Mouse (Mus musculus): ENCODE data around the gene Dlg1. TPM values are rescaled to one million over a fixed set of nuclear protein-coding genes. Genes with fewer than 3 reads are reported as not detected.

Dlg1 gene
- polyA plus RNA-seq, 1 experiment from 2014 or later, result 8.8 TPM

DNA sequence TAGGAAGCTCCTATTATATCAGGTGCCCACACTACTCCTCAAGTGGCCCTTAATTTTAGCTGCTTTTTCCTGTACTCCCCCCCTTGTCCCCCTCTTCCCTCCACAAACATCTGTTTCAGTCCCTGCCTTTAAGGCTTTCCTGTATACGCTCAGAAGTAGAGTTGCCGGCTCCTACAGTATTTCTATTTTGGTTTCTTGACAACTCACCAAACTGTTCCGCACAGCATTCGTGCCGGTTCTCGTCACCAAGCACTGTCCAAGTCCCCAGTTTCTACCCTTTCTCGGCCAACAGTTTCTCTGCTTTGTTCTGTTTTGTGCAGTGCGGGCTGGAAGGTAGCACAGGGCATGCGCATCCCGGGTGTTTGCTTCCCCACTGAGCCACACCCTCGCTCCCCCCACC, 245.7 kb downstream of the Dlg1 start:
- Histone ChIP-seq H3K9ac (no peak overlapping the region), H3K27me3 (peaks cover 12% of the 10 kb centered on the region; the same call in 1 of the 2 replicates), H3K36me3 (no peaks in the 10 kb centered on the region), H3K4me3 (replicated peaks) (no peak overlapping the region), H3K4me1 (replicated peaks) (peaks cover 17% of the 10 kb centered on the region), H3K27ac (no peak overlapping the region), H3K4me2 (no peak overlapping the region), H3K9me3 (replicated peaks) (no peaks in the 10 kb centered on the region)
- 58% methylated on average over 11 of the region's 11 CpGs for WGBS (ENCODE audit: insufficient replicate concordance)
- ATAC-seq (ENCODE audit: low read depth), result no peak
- DNase-seq, result no peak

DNA sequence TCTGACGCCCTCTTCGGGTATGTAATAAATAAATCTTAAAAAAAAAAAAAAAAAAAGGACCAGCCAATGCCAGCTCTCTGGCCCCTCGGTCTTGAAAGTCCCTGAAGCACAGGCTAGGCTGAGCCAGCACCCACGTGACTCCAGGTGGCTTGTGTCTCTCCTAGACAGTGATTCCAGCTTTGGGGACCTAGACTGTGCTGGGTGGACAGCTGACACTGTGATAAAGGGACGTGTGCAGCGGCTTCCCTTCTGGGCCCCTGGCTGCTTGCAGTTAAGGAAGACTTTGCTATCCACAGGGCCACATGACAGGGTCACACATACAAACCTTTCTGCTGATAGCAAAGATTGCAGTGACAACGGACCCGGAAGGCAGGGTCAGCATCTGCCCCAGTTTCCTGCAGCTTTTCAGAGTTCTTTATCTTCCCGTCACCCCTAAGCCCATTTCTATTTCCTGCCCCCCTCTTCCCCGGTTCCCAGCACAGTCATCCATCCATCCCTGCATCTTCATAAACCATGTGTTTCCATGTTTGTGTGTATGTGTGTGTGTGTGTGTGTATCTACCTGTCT, 247.1 kb downstream of the Dlg1 start:
- 29% methylated on average over 10 of the region's 10 CpGs for WGBS (ENCODE audit: insufficient replicate concordance)
- Histone ChIP-seq H3K9me3 (replicated peaks) (no peaks in the 10 kb centered on the region), H3K27ac (no peak overlapping the region), H3K9ac (no peak overlapping the region), H3K27me3 (peaks cover 12% of the 10 kb centered on the region; the same call in 1 of the 2 replicates), H3K4me1 (replicated peaks) (peaks cover 17% of the 10 kb centered on the region), H3K36me3 (no peaks in the 10 kb centered on the region), H3K4me3 (replicated peaks) (no peak overlapping the region), H3K4me2 (no peak overlapping the region)
- DNase-seq (no peak), ATAC-seq (ENCODE audit: low read depth) (no peak)

DNA sequence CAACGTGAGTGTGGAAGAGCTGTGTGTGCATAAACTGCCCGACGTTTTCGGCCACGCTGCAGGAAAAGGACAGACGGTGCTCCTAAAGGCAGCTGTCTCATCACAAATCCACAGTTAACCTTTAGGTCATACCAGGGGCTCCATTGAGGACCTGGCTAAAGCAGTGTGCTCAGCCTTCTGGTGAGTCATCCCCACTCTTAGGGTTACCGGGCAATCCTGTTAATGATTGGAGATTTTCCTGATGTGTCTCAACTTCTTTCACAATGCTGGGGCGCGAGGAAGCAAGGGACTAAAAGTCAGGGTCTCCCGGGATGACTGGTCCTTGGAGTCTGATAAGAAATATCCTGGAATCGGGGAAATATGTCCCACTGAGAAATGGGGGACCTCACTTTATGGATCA, 254.5 kb downstream of the Dlg1 start:
- no peak overlapping the region for H3K9ac ChIP-seq
- no peak overlapping the region for H3K27ac ChIP-seq
- no peaks in the 10 kb centered on the region for H3K9me3 ChIP-seq (replicated peaks)
- WGBS (ENCODE audit: insufficient replicate concordance), result 51% methylated on average over 11 of the region's 11 CpGs
- H3K4me3 ChIP-seq (replicated peaks), result no peak overlapping the region
- H3K4me2 ChIP-seq, result peak overlapping the region; percentile 48; the same call in 1 of the 2 replicates
- no peak for DNase-seq
- H3K36me3 ChIP-seq, result no peaks in the 10 kb centered on the region
- 0 out of 2 replicates have a peak, but pooled peaks cover 8% of the 10 kb centered on the region for H3K4me1 ChIP-seq (replicated peaks)
- no peak for ATAC-seq (ENCODE audit: low read depth)
- 0 out of 2 replicates have a peak, but pooled peaks cover 3% of the 10 kb centered on the region for H3K27me3 ChIP-seq

DNA sequence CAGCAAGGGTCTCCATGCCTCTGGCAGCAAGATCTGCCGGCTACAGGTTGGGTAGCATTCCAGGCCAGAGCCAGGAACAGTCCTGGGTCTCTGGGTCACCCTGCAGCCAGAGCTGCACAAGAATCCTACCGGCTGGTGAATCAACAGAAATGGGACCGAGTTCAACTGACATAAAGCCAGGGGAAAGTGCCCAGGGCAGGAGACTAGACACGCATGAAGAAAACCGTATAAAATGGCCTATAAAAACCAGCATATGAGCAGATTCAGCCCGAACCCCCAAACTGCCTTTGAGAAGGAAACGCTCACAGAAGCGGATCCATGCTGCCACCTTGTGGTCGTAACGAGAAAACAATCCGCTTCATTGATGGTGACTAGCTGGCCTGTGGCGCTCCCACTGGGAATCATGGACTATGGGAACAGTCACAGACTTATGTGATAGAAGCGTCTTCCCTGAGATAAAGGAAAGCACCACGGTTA, 255.0 kb downstream of the Dlg1 start:
- no peak overlapping the region for H3K27ac ChIP-seq
- H3K4me1 ChIP-seq (replicated peaks), result 0 out of 2 replicates have a peak, but pooled peaks cover 8% of the 10 kb centered on the region
- no peak overlapping the region for H3K9ac ChIP-seq
- no peaks in the 10 kb centered on the region for H3K9me3 ChIP-seq (replicated peaks)
- DNase-seq (peak; percentile 38), ATAC-seq (ENCODE audit: low read depth) (no peak)
- H3K27me3 ChIP-seq, result 0 out of 2 replicates have a peak, but pooled peaks cover 3% of the 10 kb centered on the region
- WGBS (ENCODE audit: insufficient replicate concordance), result 3% methylated on average over 14 of the region's 14 CpGs
- H3K36me3 ChIP-seq, result no peaks in the 10 kb centered on the region
- peak overlapping the region; percentile 48 for H3K4me2 ChIP-seq
- no peak overlapping the region for H3K4me3 ChIP-seq (replicated peaks)

DNA sequence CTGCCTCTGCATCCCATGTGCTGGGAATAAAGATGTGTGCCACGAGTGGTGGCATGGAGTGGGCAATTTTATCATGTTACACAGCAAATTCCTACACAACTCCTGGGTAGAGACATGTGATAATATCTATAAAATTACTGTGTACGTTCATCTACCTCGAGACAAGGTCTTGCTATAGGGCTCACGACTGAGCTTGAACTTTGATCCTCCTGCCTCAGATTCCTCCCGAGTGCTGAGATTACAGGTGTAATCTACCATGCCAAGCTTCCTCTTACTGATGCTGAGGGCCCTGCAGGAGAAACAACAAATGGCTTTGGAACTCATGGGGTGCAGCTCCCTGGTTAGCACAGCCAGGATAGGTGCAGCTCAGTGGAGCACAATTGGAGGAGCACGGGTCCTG, 261.1 kb downstream of the Dlg1 start:
- no peaks in the 10 kb centered on the region for H3K36me3 ChIP-seq
- no peak for ATAC-seq (ENCODE audit: low read depth)

More for the DNA sequence above, 261.1 kb downstream of the Dlg1 start:
- H3K27me3 ChIP-seq, result no peaks in the 10 kb centered on the region
- H3K27ac ChIP-seq, result no peak overlapping the region
- no peak overlapping the region for H3K9ac ChIP-seq
- H3K4me3 ChIP-seq (replicated peaks), result no peak overlapping the region
- H3K4me2 ChIP-seq, result no peak overlapping the region
- no peaks in the 10 kb centered on the region for H3K4me1 ChIP-seq (replicated peaks)
- H3K9me3 ChIP-seq (replicated peaks), result no peaks in the 10 kb centered on the region
- no peak for DNase-seq
- 72% methylated on average over 6 of the region's 6 CpGs for WGBS (ENCODE audit: insufficient replicate concordance)

Other genes starting within 250 kb of the Dlg1 start
- gene Bdh1, start 241.2 kb upstream of the Dlg1 start, polyA plus RNA-seq (2015; fragmentation: Nextera tagmentation; extraction: Ambion mirVana), result 56.7 and 61.3 TPM in 2 replicates
- gene Meltf, start 215.4 kb downstream of the Dlg1 start, polyA plus RNA-seq (2015; fragmentation: Nextera tagmentation; extraction: Ambion mirVana), result 0.07 and 0.10 TPM in 2 replicates

Data from liver, embryonic 13.5 days (tissue).